Mouse (Mus musculus): Measurements from ENCODE around the gene Ghdc.
"Not testable (repeated sequence)": the region's sequence is repeated elsewhere in the genome, so short reads cannot be mapped to it uniquely, and the experiment has no call there.

Ghdc gene

DNA sequence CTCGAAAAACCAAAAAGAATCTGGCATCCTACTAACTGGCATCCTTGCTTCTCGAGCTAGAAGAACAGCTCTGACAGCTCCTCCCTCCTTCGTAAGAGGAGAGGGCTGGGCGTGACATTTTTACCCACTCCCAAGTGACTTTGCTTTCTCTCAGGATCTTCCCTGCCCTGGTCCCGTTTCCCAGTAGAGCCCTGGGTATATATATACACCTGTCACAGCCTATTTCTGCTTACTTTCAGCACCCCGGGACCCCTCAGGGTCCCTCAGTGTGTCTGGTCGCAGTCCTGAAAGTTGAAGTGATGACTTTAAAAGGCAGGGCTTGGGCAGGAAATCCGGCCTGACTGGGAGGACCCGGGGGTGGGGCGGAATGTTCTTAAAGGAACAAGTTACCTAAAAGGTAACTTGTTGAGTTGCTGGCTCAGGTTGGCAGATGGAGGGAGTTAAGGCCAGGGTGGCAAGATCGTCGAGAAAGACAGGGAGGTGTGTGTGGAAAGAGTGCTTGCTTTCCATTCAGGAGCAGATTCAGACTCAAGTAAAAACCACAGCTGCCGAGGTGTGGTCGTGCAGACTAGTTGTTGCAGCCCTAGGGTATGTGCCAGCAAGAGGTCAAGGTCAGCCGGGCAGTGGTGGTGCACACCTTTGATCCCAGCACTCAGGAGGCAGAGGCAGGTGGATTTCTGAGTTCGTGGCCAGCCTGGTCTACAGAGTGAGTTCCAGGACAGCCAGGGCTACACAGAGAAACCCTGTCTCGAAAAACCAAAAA is at the start of gene Ghdc:
Gene Ghdc (minus strand): TSS at position 312 of the 763 bp plus-strand sequence.
- peak; percentile 56 to 74 for DNase-seq (ENCODE audit: low read depth in 2 of 2, low spot score in 2 of 2)

DNA sequence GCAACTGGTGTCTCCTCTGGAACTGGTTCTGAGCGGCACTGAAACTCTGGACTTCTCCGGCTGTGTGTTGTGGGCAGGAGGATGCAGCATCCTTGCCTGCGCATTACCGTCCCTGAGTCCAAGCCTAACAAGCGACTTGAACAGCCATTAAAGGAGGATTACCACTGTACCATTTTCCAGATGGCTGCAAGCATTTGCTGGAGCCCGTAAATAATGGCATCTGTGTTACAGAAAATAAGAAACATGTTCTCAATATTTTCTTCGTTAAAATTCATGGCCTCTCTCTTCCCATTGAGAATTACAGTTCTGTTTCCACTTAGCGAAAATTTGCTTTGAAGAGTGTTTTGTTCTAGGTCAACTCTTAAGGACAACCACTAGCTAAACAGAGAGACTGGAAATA is 49.3 kb upstream of the Ghdc start:
- no peak for DNase-seq (ENCODE audit: low read depth in 2 of 2, low spot score in 2 of 2)

DNA sequence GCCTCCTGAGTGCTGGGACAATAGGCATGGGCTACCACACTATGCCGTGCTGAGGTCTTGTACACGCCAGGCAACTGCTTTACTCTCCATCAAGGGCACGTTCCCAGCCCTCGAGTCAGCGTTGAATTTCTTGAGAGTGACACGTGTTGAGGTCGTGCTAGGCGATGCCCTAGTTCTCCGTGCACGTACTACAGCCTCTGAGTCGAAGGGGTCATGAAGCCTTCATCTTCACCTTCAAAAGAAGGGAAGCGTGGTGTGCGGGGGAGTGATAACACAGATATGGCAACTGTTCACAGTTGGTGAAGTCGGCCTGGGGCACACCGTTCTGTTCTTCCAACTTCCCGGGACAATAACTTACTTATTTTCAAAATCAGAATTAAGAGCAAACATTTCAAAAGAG is 48.9 kb upstream of the Ghdc start:
- peak in 1 of 2 experiments; percentile 47 for DNase-seq (ENCODE audit: low read depth in 2 of 2, low spot score in 2 of 2)

DNA sequence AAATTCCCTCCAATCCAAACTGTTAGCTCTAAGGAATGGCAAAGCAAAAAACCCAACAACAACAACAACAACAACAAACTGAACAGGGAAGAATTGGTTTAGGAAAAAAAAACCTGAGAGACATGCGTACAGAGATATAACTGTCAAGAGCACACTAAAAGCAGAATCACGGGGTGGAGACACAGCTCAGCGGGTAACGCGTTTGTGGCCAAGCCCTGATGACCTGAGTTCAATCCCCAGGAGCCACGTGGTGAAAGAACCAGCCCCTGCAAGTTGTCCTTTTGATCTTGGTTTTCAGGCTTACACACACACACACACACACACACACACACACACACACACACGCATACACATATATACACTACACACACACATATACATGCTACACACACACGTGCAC is 48.3 kb upstream of the Ghdc start:
- no peak for DNase-seq (ENCODE audit: low read depth in 2 of 2, low spot score in 2 of 2)

DNA sequence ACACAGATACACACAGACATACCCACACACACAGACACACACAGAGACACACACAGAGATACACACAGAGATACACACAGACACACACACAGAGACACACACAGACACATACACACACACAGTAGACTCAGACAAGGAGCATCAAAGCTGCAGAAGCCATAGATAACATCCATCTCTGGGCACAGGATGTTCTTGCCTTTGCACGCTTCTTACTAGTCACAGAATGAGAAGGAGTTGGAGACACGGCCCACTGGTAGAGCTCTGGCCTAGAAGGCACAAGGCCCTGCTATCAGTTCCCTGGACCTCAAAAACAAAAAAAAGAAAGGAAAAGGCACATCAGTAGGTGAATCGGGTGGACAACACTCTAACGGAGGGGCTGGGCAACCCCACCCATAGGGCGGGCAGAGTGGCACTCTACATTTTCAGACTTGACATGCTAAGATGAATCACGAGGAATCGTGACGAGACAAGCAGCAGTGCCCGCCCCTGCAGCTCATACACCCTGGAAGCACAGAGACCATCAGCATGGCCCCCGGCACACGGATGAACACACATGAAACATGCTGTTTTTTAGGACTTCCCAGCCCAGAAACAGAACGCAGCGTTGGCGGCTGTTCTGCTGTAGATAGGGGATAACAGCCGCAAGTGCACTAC is 47.7 kb upstream of the Ghdc start:
- DNase-seq (ENCODE audit: low read depth in 2 of 2, low spot score in 2 of 2), result peak in 1 of 2 experiments; percentile 41

DNA sequence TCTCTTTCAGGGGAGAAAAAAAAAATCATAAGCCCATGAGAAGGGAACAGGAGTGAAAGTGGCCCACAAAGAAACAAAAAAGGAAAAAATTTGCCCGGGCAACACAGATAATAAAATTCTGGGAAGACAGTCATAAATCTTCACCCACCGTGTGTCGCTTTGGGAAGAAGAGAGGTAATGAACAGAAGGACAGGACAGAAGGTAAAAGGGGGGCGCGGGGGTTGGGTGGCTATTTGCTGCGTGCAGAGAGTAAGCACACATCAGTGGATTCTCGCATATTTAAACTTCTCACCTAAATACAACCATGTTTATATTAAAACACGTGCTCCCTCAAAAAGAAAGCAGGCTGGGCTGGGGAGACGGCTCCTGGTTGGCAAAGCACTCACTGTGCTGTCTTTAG is 46.6 kb upstream of the Ghdc start:
- no peak for DNase-seq (ENCODE audit: low read depth in 2 of 2, low spot score in 2 of 2)

DNA sequence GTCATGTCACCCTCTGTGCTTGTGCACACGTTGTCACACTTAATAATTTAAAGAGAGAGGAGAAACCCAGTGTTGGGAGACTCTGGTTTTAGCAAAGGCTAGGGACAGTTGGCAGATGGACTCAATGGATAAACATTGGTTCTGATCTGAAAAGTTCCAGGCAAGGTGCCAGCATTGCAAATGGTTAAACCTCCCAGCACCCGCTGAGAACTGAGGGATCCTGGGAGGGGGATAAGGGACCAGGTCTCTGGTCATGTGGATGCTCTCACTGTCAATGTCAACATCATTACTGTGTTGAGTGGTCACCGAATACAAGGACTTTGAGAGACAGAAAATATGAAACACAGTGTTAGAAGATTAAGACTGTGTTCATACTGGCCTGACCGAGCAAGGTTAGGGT is 46.0 kb upstream of the Ghdc start:
- DNase-seq (ENCODE audit: low read depth in 2 of 2, low spot score in 2 of 2), result no peak

DNA sequence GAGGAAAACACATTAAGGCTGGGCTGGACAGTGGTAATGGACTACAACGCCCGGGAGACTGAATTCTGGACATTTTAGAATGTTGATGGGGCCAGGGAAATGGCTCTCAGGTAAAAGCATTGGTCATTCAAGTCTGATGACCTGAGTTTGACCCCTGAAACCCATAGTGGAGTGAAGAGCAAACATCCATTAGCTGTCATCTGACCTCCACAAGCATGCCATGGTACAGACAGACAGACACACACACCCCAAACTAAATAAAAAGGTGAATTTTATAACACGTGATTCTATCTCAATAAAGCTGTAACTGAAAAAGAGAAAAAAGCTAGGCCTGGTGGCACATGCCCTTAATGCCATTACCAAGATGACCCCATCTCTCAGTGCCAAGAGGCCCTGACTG is 45.6 kb upstream of the Ghdc start:
- DNase-seq (ENCODE audit: low read depth in 2 of 2, low spot score in 2 of 2), result no peak

DNA sequence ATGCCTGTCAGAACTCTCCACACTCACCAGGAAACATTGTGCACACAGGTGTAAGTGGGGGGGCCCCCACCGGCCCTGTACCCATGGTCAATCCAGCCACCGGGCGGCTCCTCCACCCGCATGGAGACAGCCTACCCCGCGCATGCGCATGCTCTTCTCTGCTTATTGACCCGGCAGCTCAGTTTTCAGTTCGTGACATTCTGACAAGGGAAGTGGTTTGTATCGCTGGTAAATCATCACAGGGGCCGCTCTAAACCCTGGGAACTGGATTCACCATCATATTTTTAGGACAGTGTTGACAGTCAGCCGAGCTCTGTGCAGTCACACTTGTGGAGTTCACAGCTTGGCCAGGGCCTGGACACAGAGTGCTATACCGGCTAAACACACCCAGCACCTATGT is 43.7 kb upstream of the Ghdc start:
- peak; percentile 72 to 84 for DNase-seq (ENCODE audit: low read depth in 2 of 2, low spot score in 2 of 2)

DNA sequence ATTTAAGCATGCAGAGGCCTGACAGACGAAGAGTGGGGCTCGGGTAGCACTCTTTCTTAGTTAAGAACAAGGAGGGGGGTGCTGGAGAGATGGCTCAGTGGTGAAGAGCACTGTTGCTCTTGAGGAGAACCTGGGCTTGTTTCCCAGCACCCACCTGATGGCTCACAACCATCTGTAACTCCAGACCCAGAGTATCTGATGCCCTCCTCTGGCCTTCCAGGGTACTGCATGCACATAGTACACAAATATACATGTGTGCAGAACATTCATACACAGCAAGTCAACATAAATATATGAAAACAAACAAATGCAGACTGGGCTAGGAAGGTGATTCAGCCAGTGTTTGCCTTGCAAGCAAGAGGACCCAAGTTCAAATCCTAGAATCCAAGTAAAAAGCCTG is 40.4 kb upstream of the Ghdc start:
- no peak for DNase-seq (ENCODE audit: low read depth in 2 of 2, low spot score in 2 of 2)

DNA sequence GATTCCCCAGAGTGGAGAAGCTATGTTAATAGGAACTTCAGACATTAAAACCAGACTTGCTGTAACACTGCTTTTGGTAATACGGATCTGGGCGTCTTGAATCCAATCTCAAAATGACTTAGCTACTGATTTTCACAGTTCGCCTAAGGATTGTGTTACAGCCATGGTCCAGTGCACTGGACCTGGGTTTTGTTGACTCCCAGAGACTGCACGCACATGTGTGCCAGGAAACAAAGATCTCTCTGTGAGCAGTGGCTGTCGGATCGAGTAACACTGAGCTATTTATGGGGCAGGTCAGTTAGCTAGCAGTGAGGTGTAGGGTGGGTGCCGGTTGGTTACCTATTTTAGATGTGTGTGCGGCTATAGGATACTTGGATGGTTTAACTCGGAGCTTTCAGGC is 39.8 kb upstream of the Ghdc start:
- DNase-seq (ENCODE audit: low read depth in 2 of 2, low spot score in 2 of 2), result no peak

DNA sequence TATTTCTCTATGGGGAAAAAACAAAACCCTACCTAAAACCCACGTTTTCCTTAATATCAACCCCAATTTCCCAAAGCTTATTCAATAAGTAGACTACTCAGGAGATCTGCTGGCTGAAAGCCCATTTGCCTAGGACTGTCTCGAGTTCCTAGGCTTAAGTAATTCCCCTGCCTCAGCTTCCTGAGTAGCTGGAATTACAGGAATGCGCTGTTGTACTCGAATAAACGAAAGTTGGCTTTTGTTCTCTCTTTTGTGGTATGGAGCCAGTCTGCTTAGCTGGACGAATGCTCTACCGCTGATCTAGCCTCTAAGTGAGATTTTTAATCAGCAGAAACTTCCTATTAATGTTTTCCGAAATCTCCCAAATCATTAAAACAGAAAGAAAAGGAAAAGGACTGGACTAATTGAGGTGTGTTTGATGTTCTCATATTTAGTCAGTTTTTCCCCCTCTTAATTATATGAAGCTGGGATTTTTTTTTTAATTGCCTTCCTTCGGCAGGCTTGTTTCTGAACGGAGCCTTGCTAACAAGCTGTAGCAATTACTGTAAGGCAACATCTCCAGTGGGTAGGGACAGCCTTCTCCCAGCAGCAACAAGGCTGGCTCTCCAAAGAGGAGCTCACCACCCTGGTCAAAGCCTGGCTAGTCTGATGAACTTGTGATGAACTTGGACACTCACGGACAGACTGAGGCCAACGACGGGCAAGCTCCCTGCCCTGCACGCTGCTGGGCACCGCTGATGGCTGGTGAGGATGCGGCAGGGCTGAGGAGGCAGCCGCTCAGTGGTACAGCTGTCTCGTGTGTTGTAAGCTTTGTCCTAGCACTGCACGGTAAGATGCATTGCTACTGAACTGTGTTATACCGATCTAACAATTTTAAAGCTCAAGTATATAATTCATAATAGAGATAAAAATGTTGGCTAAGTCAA is 35.9 kb upstream of the Ghdc start:
- DNase-seq (ENCODE audit: low read depth in 2 of 2, low spot score in 2 of 2), result no peak

DNA sequence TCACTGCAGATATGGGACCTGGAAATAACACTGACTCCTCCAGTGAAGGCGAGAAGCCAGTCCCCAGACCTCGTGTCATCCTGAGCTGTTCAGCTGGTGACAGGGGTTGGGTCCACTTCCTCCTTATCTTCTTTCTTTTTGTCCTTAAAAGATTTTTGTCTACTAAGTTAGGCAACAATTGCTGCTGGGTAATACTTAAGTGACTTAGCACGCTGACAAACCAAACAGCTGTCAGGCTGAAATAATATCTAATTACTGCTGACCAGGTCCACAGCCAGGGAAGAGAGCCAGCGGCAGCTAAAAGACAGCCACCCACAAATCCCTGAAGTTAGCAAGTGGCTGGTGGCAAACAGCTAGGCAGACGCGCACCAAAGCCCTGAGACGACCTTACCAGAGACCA is 34.8 kb upstream of the Ghdc start:
- no peak for DNase-seq (ENCODE audit: low read depth in 2 of 2, low spot score in 2 of 2)

DNA sequence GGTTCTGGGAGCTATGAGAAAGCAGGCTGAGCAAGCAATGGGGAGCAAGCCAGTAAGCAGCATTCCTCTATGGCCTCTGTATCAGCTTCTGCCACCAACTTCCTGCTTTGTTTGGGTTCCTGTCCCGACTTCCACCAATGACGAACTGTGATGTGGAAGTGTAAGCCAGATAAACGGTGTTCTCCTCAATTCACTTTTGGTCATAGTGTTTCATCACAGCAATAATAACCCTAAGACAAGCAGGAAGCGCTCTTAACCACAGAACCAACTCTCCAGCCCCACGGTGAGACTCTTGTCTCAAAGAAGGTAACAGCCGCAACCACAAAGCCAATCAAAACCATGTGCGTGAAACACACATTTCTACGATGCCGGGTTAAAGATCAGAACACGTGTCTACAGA is 33.7 kb upstream of the Ghdc start:
- DNase-seq (ENCODE audit: low read depth in 2 of 2, low spot score in 2 of 2), result peak; percentile 48 to 63

DNA sequence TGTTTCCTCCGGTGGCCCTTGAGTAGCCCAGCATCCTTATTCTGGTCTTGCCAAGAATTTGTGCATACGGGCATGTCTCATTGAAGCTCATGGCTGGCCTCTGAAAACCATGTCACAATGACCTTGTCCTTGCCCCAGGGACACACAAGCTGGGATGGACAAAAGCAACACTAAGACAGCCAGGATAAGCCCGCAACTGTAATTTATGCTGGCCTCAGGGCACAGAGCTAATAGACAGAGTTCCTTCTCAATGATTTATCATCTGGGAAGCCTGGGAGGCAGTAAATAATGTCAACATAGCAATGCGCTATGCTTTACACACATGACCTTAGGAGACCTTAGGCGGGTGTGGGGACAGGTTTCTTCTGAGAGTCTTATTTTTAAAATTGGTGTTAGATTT is 28.7 kb upstream of the Ghdc start:
- no peak for DNase-seq (ENCODE audit: low read depth in 2 of 2, low spot score in 2 of 2)

DNA sequence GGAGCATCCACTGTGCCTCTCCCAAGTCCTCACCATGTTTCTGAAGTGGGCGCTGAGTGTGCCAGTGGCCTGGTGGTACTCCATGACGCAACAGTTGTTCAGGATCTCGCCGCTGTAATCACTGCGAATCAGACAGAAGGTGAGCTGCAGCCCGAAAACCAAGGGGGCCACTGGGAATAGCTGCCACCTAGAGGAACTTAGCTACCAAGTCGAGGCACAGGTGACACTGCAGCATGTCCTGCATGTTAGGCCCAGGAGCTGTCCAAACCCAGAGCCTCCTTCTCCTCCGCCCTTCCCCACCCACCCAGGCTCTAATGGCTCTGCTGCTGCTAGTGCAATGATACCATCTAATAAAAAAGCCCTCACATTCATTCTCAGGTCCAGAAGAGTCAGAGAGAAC is 25.8 kb upstream of the Ghdc start:
- DNase-seq (ENCODE audit: low read depth in 2 of 2, low spot score in 2 of 2), result no peak

DNA sequence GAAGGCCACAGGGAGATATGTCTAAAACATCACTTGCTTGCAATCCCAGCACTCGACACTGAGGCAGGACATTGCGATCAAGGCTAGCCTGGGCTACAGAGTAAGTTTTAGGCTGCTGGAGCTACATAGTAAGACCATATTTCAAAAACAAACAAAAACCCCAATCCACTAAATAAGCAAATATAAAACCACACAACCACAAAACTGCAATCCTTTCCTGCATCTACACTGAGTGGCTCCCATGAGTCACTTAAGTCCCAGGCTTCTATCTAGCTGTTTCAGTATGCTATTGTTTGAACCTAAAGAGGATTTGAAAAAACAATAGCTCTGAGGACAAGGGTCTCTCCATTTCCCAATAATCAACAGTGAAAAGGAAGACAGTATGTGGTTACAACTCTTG is 24.6 kb upstream of the Ghdc start:
- DNase-seq (ENCODE audit: low read depth in 2 of 2, low spot score in 2 of 2), result no peak

DNA sequence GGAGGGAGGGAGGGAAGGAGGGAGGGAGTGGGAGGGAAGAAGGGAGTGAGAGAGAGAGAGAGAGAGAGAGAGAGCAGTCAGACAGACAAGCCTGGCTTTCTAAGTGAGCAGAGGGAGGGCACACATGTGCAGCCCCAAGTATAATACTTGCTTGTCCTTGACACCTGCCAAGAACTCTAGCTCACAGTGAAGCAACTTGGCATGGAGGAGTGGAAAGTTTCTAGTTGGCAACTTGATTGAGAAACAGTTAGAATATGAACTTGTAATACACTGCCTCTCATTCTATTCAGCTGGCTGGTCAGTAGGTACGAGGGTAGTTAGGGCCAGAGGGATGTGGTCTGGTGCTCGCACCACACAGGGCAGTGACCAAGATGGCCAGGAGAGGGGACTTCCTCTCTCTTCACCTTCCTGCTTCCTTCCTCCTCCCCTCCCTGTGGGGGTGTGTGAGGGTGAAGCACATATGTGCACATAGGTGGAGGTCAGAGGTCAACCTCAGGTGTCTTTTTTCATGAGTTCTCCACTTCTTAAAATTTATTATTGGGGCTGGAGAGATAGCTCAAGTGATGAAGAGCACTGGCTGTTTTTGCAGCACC is 20.8 kb upstream of the Ghdc start:
- no peak for DNase-seq (ENCODE audit: low read depth in 2 of 2, low spot score in 2 of 2)

DNA sequence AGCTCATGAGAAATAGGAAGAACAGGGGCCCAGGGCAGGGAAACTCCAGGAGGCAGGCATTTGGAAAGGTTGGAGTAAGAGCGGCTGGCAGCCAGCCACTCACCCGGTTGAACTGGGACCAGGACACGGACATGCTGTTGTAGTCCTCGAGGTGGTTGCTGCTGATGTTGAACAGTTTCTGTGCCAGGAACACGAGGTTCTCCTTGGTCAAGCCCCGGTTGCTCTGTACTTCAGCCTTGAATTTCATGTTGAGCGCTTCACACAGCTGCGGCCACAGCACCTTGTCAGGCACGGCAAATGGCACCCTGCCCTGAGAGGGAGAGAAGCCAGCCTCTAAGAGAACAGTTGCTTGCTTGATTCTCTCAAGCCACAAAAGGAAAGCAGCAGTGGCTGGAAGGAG is 19.9 kb upstream of the Ghdc start:
- not testable (repeated sequence) for DNase-seq (ENCODE audit: low read depth in 2 of 2, low spot score in 2 of 2)

DNA sequence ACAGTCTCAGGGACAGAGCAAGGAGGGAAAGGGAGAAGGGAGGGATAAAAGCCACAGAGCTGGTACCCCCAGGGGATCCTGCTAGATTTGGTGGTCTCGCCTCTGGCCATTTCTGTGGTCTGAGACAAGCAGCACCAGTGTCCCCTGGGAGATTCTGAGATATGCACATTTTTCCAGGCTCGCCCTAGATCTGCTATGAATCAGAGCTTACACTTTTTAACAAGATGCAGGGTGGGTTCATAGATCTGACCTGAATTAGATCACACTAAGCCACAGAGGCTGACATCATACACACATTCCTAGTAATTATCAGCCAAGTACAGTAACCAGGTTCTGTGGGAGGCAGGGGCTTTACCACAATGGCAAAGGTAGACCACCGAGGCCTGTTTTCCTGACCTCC is 18.9 kb upstream of the Ghdc start:
- DNase-seq (ENCODE audit: low read depth in 2 of 2, low spot score in 2 of 2), result no peak

DNA sequence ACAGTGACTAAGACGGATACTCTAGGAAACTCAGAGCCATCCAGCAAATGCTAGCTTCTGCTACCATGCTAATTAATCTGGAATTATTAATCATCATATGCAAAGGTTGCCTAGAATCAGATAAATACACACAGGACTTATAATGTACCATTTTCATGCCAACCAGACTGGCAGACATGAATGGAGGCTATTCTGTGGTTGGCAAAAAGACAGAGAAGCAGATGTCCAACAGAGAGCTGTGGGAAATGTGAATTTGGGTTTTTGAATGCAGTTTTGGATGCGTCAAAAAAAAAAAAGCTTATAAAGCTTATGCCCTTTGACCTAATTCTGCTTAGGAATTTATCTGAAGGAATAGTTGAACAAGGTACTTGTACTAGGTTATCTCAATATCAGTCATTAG is 15.0 kb upstream of the Ghdc start:
- no peak for DNase-seq (ENCODE audit: low read depth in 2 of 2, low spot score in 2 of 2)

DNA sequence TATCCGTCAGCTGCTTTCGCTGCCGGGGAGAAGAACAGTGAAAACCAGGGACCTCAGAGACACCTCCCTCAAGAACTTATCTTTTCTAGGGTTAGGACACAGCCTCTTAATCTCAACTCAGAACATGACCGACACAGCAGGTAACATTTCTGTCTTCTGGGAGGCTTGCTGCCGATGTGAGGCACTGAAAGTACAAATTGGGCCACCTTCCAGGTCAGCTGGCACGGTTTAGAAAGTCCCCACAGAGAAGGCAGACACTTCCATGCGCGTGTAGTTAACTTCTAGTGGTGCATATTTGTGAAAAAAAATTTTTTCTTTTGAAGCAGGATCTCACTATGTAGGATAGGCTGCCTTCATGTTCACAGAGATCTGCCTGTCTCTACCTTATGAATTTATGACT is 13.5 kb upstream of the Ghdc start:
- no peak for DNase-seq (ENCODE audit: low read depth in 2 of 2, low spot score in 2 of 2)

Data from CD8-positive naive resting alpha-beta T cell, adult 2 months (primary cell).